Mouse (Mus musculus): Measurements from ENCODE around the gene Tinagl1.

DNA sequence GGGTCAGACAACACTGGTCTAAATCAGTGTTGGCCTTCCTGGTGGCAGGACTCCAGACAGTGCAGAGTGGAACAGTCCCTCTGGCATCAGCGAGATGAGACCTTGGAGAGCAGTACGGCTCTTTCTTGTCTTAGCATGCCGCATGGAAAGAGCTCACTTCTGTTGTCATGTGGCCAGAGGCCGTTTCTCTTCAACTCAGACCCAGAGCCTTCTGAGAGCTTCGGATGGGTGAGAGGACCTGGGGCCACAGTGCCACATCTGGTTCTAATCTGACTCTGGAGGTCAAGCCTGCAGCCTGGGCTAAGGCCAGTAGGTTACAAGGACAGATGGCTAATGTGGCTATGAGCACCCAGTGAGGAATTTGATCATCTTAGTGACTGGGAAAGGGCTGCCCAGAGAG lies 49.0 kb downstream of the Tinagl1 start:
- TF ChIP-seq CTCF (IDR thresholded peaks at IDR 0.05; ENCODE audit: insufficient read depth, low read length) (no peak), POLR2A (IDR thresholded peaks at IDR 0.05; ENCODE audit: borderline replicate concordance, extremely low read depth, low read depth, low read length) (no peak)

Data from lung, adult 2 months (tissue).